21 mouse cellular contexts compared by ENCODE assay signal in genomic region chr7:131303340-131303739, GRCm38 (mm10). TPM values are rescaled to one million over a fixed set of nuclear protein-coding genes. Genes with fewer than 3 reads are reported as not detected.
"Had no signal": no experiment of that assay in that cellular context is flagged by ENCODE, and none has a peak within 500 bp of the region (broad histone marks: within the 10 kb centered on the region; RNA-seq: fewer than 3 reads in every experiment).

No protein-coding gene starts in this region.

- H3K4me3 ChIP-seq: layer of hippocampus, adult 2 months; limb, embryonic 12.5 days; liver, embryonic 13.5 days; midbrain, embryonic 12.5 days; stomach, embryonic 15.5 days had no signal

- ATAC-seq: liver, postnatal 0 days; midbrain, embryonic 16.5 days had no signal

- DNase-seq: kidney, adult 11 months; kidney, adult 9 months; kidney, postnatal 10 days; kidney, postnatal 4 days; liver; liver, embryonic 13.5 days; liver, postnatal 0 days; right cerebral cortex, postnatal 25 days; thymus, adult 2 months; thymus, postnatal 25 days had no signal

- H3K9ac ChIP-seq: limb, embryonic 12.5 days; liver, embryonic 13.5 days; liver, postnatal 0 days; midbrain, embryonic 12.5 days; stomach, embryonic 15.5 days had no signal

- H3K27ac ChIP-seq: layer of hippocampus, adult 2 months; limb, embryonic 12.5 days; liver, embryonic 13.5 days; midbrain, embryonic 12.5 days; stomach, embryonic 15.5 days had no signal

- H3K4me1 ChIP-seq: limb, embryonic 12.5 days; liver, embryonic 13.5 days; midbrain, embryonic 12.5 days; stomach, embryonic 15.5 days had no signal

- H3K27me3 ChIP-seq: limb, embryonic 12.5 days; liver, embryonic 13.5 days; midbrain, embryonic 12.5 days; stomach, embryonic 15.5 days had no signal

- H3K4me2 ChIP-seq: limb, embryonic 12.5 days; liver, embryonic 13.5 days; midbrain, embryonic 12.5 days; stomach, embryonic 15.5 days had no signal

- H3K36me3 ChIP-seq: limb, embryonic 12.5 days; liver, embryonic 13.5 days; midbrain, embryonic 12.5 days; stomach, embryonic 15.5 days had no signal

- H3K9me3 ChIP-seq: limb, embryonic 12.5 days; liver, embryonic 13.5 days; midbrain, embryonic 12.5 days; stomach, embryonic 15.5 days had no signal

RNA-seq across cellular contexts. Expression of gene Cuzd1, which starts 18.8 kb away (rescaled TPM):
- total RNA-seq: layer of hippocampus, postnatal 10 days; megakaryocyte-erythroid progenitor cell, adult 5-6 weeks had no signal
- polyA plus RNA-seq: intestine, embryonic 14.5 days; limb, embryonic 12.5 days; liver, embryonic 13.5 days; liver, postnatal 0 days; midbrain, embryonic 12.5 days; midbrain, embryonic 16.5 days; neural tube, embryonic 14.5 days; urinary bladder, adult 2 months had no signal

RNA-seq across cellular contexts. Expression of gene Fam24b, which starts 26.0 kb away (rescaled TPM):
- total RNA-seq: layer of hippocampus, adult 2 months; left cerebral cortex, postnatal 36 days; megakaryocyte-erythroid progenitor cell, adult 5-6 weeks had no signal
- polyA plus RNA-seq: limb, embryonic 12.5 days; liver, embryonic 13.5 days; liver, postnatal 0 days; midbrain, embryonic 12.5 days; midbrain, embryonic 16.5 days; neural tube, embryonic 14.5 days; stomach, embryonic 15.5 days; urinary bladder, adult 2 months had no signal

RNA-seq across cellular contexts. Expression of gene Fam24a, which starts 30.3 kb away (rescaled TPM):
- total RNA-seq: layer of hippocampus, adult 2 months; layer of hippocampus, postnatal 10 days; left cerebral cortex, postnatal 36 days; megakaryocyte-erythroid progenitor cell, adult 5-6 weeks had no signal
- polyA plus RNA-seq: intestine, embryonic 14.5 days; limb, embryonic 12.5 days; liver, embryonic 13.5 days; liver, postnatal 0 days; midbrain, embryonic 12.5 days; midbrain, embryonic 16.5 days; neural tube, embryonic 14.5 days; stomach, embryonic 15.5 days; thymus, adult 2 months; urinary bladder, adult 2 months had no signal
